Mouse (Mus musculus): ENCODE measurements around the gene Kif5c.

Kif5c gene

GRCm38 (mm10) chr2:49618829-49619718 lies at the start of gene Kif5c:
Kif5c (plus strand) TSS chr2:49619298.
- DNase-seq (ENCODE audit: low spot score in 2 of 2): peak; percentile 96 to 97

GRCm38 (mm10) chr2:49569862-49570777 lies 49.0 kb upstream of the Kif5c start:
- DNase-seq (ENCODE audit: low spot score in 2 of 2): peak; percentile 63 to 69

DNA sequence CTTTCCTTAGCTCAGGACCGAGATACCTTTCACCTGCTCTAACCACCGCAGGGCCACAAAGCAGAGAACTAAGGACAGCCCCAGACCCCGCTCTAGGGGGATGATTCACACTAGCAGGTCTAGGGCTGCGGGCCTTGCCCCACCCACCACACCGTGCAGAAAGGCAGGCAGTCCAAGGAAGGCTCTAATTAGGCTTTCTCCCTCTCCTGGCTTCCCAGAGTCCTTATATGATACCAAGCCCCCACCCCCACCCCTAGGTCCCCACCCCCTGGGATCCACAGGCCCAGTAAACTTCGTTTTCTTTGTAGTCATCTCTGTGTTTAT lies 48.4 kb upstream of the Kif5c start:
- no peak for DNase-seq (ENCODE audit: low spot score in 2 of 2)

GRCm38 (mm10) chr2:49571159-49571920 lies 47.8 kb upstream of the Kif5c start:
- no peak for DNase-seq (ENCODE audit: low spot score in 2 of 2)

GRCm38 (mm10) chr2:49572111-49572642 lies 46.9 kb upstream of the Kif5c start:
- DNase-seq (ENCODE audit: low spot score in 2 of 2): peak; percentile 75 to 84

DNA sequence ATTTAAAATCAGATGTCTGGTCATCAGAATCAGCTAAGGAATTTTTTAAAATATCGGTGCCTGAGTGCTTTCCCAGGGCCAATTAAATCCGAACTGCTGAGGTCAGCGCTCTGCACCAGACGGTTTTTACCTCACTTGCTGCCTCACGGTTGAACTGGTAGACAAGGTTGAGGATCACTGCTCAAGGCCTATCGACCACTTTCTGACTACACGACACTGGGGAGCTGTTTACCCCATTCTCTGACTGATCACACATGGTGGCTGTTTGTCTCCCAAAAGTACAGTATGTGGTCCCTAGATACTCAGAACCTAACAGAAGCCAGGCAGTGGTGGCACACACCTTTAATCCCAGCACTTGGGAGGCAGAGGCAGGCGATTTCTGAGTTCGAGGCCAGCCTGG lies 46.4 kb upstream of the Kif5c start:
- no peak for DNase-seq (ENCODE audit: low spot score in 2 of 2)

GRCm38 (mm10) chr2:49573282-49573681 lies 45.8 kb upstream of the Kif5c start:
- DNase-seq (ENCODE audit: low spot score in 2 of 2): no peak

- DNase-seq (ENCODE audit: low spot score in 2 of 2): peak in 1 of 2 experiments; percentile 33
Observed at GRCm38 (mm10) chr2:49580585-49580984, 38.5 kb upstream of the Kif5c start.

DNA sequence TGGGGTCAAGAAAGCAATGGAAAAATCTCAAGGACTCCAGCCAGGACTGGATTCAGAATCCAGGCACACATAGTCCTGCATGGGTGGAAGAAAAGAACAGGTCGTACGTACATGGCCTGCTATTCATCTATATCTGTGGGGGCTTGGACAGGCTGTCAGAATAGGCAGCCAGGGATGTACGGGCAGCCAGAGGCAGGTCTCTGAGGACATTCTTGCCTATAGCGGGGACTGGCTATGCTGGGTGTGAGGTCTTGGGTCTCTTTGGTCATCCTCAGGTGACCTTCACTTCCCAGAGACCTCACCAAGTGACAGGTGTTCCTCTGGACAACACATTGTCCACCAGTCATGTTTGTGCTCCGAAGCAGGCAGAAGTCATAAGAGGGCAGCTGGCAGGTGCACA lies 36.6 kb upstream of the Kif5c start:
- no peak for DNase-seq (ENCODE audit: low spot score in 2 of 2)

DNA sequence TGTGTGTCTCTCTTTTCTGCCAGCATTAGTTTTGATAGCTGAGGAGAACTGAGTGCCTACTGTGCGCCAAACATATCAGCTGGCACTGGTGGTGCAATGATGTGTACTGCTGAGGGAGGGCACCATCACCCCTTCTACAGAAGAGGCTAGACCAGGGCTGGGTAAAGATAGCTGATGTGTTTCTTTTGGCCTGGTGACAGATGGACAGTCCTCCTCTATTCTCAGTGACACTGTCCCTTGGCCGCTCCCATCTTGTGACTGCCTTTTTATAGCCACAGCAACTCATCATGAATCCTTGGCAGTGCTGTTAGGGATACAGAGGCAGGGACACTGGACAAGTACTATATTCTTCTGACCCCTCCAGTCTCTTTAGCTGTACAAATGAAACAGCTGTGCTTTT lies 35.8 kb upstream of the Kif5c start:
- no peak for DNase-seq (ENCODE audit: low spot score in 2 of 2)

DNA sequence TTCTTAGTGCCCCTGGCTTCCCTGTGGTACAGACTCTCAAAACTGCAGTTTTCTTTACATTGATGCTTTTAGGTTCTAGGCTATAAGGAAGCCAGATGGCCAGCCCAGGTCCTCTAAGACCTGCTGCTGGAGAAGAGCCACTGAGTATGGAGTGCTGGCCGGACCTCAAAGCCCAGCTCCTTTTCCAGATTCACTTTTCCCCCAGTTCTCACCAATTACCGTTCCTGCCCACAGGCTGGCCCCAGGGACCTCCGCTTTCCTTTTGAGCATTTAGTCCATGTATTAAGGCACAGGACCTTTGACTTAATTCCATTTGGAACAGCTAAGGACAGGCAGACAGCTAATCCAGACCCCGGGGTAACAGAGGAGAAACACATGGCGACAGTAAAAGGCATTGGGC lies 28.6 kb upstream of the Kif5c start:
- no peak for DNase-seq (ENCODE audit: low spot score in 2 of 2)

DNA sequence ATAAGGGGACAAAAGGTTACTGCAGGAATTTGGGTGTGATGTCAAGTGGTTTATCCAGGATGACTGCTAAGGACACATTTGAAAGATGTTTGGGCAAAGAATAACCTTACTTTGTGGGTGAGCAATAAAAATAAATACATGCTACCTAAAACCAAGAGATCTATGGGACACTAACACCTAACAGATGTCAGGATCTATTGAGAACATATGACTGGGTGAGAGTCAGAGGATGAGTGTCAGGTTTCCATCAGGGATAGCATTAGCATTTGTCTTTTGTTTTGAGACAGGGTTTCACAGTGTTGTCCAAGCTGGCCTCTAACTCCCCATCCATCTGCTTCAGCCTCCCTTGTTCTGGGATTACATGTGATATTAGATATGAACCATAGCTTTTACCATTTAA lies 26.2 kb upstream of the Kif5c start:
- DNase-seq (ENCODE audit: low spot score in 2 of 2): no peak

DNA sequence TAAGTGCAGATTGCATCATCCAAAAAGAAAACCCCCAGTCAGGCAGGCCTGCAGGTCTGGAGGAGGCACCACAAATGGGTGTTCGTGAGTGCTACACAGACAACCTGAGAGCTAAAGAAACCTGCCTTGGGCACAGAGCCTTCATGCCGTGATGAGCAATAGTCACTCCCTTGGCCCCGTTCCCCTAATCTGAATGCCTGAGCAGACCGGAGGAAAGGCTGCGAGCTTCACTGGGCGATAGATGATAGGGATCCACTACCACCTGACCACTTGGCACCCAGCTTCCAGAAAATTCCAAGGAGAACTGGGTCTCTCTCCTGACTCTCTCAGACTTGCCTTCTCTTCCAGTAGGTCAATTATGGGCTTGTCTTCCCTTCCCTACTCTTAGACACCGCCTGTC lies 24.2 kb upstream of the Kif5c start:
- DNase-seq (ENCODE audit: low spot score in 2 of 2): no peak

DNA sequence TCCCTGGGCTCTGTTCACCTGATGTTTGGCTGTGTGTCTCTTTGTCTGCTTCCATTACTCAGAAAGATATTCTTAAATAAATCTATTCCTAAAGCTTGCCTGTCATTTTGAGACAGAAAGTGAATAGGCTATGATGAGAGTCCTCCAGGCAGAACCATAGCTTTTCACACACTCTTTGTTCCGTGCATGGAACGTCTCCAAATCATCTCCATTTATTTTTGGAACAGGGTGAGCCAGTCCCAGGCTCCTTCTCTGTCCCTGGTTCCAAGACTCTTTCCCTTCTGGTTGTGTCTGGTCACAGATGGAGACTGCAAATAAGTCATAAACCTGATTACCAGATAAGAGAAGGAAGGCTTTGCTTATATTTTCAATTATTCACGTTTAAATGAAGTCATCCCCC lies 22.8 kb upstream of the Kif5c start:
- no peak for DNase-seq (ENCODE audit: low spot score in 2 of 2)

- no peak for DNase-seq (ENCODE audit: low spot score in 2 of 2)
Observed at GRCm38 (mm10) chr2:49600021-49600681, 18.9 kb upstream of the Kif5c start.

DNA sequence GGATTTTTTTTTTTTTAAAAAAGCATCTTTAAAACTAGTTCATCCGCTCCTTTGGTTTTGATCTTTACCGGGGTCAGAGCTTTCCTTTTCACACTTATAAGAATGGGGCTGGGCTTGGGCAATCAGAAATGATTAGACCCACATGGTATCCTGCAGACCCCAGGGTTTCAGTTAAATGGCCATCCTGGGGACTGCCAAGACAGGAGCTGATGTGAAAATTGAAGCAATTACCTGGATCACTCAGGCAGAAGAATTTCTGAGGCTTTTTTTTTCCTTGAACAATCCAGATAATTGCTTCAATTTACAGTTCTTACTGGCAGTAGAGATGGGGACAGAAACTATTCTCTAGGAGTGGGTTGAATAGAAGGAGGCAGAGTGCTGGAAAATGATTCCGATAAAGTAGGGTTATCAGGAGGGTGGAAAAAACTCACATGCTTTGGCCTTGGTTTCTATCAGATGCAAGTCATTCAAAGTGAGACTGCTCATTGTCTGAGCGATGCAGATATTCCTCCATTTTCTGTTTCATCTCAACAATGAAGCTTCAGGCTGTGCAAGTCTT lies 16.2 kb upstream of the Kif5c start:
- no peak for DNase-seq (ENCODE audit: low spot score in 2 of 2)

GRCm38 (mm10) chr2:49609611-49610010 lies 9.5 kb upstream of the Kif5c start:
- DNase-seq (ENCODE audit: low spot score in 2 of 2): peak; percentile 54 to 58

GRCm38 (mm10) chr2:49616765-49617164 lies 2.3 kb upstream of the Kif5c start:
- DNase-seq (ENCODE audit: low spot score in 2 of 2): no peak

GRCm38 (mm10) chr2:49619719-49620522 lies 823 bp downstream of the Kif5c start:
- DNase-seq (ENCODE audit: low spot score in 2 of 2): peak; percentile 53 to 56

DNA sequence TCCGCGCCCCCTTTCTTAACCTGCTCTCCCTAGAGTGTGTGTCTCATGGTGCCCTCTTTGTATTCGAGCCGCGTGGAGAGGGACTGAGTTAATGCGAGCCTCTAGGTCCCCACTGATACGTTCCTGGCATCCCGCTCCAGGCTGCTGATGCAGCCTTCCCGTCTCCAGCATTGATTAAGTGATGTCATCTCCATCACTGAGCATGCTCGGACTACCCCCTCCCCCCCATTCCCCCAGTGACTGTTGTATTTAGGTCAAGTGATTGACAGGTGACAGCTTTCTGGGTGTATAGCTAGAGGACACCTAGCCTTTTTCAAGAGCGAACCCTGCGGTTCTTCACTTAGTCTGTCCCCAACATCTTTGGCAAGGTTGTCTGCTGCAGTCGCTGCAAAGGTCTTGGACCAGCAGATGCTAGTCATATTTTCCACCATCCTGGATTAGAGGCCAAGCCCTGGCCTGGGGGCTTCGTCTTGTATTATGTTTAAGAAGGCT lies 1.6 kb downstream of the Kif5c start:
- peak; percentile 69 to 79 for DNase-seq (ENCODE audit: low spot score in 2 of 2)

Measured in right cerebral cortex, postnatal 10 days (tissue).